Comparison of ENCODE assay signal across 9 mouse cellular contexts in genomic region chr5:146232056-146232675, GRCm38 (mm10). TPM values are rescaled to one million over a fixed set of nuclear protein-coding genes. Genes with fewer than 3 reads are reported as not detected.
DNase-seq lines count a peak whose midpoint lies in the region; ATAC-seq and TF ChIP-seq lines count a peak whose summit lies in the region.
"Had no signal": no experiment of that assay in that cellular context is flagged by ENCODE, and none has a peak within 500 bp of the region (broad histone marks: within the 10 kb centered on the region; RNA-seq: fewer than 3 reads in every experiment).

No protein-coding gene starts in this region.

- no peak for DNase-seq in heart, postnatal 25 days (ENCODE audit: low spot score)
- DNase-seq in ES-E14 (ENCODE audit: low read depth, low spot score): no peak
- no peak for DNase-seq in hindbrain, embryonic 10.5 days (ENCODE audit: low spot score)
- no peak for DNase-seq in midbrain, embryonic 11.5 days (ENCODE audit: low spot score, missing footprints)
- DNase-seq in Muller cell, postnatal 12 days (ENCODE audit: inconsistent ontology term): no peak
- DNase-seq in urinary bladder, postnatal 14 days (ENCODE audit: low spot score): no peak
- DNase-seq in kidney, postnatal 4 days: no peak

- peak overlapping the region; percentile 98; the same call in 1 of the 2 replicates for H3K27ac ChIP-seq in heart, embryonic 13.5 days (replicated peaks)
- H3K27ac ChIP-seq in ES-E14 (ENCODE audit: insufficient read depth, low read depth, low read length, poor library complexity, severe bottlenecking): no peak overlapping the region
- peak overlapping the region; percentile 97 for H3K27ac ChIP-seq in hindbrain, embryonic 10.5 days
- H3K27ac ChIP-seq in midbrain, embryonic 11.5 days (ENCODE audit: low read depth, low read length): no peak overlapping the region

- peaks cover 5% of the 10 kb centered on the region; the same call in 1 of the 2 replicates for H3K36me3 ChIP-seq in heart, embryonic 13.5 days
- peaks cover 2% of the 10 kb centered on the region; the same call in 1 of the 2 replicates for H3K36me3 ChIP-seq in ES-E14 (ENCODE audit: control insufficient read depth, insufficient read depth, low read length, poor library complexity, severe bottlenecking)
- no peaks in the 10 kb centered on the region for H3K36me3 ChIP-seq in hindbrain, embryonic 10.5 days
- H3K36me3 ChIP-seq in midbrain, embryonic 11.5 days (ENCODE audit: control insufficient read depth, insufficient read depth, low read length): no peaks in the 10 kb centered on the region

- H3K27me3 ChIP-seq in heart, embryonic 13.5 days (replicated peaks): no peaks in the 10 kb centered on the region
- no peaks in the 10 kb centered on the region for H3K27me3 ChIP-seq in hindbrain, embryonic 10.5 days (ENCODE audit: insufficient read depth, poor library complexity, severe bottlenecking)
- no peaks in the 10 kb centered on the region for H3K27me3 ChIP-seq in midbrain, embryonic 11.5 days (ENCODE audit: control insufficient read depth, insufficient read depth, low read length)
- H3K27me3 ChIP-seq: Patski had no signal

- in situ Hi-C loops in ES-E14 (cut with MboI; ENCODE audit: low sequenced_read_pairs in 2 of 2, unreplicated experiment in 2 of 2): no loop called here

- peak overlapping the region; percentile 95 for H3K9ac ChIP-seq in heart, embryonic 13.5 days
- peak overlapping the region; percentile 83; the same call in 1 of the 2 replicates for H3K9ac ChIP-seq in ES-E14 (ENCODE audit: insufficient read depth, low read depth, low read length, poor library complexity, severe bottlenecking)
- H3K9ac ChIP-seq in midbrain, embryonic 11.5 days (ENCODE audit: low read length): peak overlapping the region; percentile 86

- H3K4me3 ChIP-seq in heart, embryonic 13.5 days: peak overlapping the region; percentile 89
- H3K4me3 ChIP-seq in ES-E14 (ENCODE audit: insufficient read depth in 1 of 2, low read depth in 1 of 2, low read length in 2 of 2, poor library complexity in 1 of 2, severe bottlenecking in 1 of 2): peak overlapping the region; percentile 88 to 98
- peak overlapping the region; percentile 89 for H3K4me3 ChIP-seq in hindbrain, embryonic 10.5 days
- peak overlapping the region; percentile 78 for H3K4me3 ChIP-seq in midbrain, embryonic 11.5 days (ENCODE audit: low read depth, low read length)

- no peak for ATAC-seq in heart, embryonic 13.5 days (ENCODE audit: extremely low read depth, insufficient number of reproducible peaks, low FRiP score, low TSS enrichment)
- no peak for ATAC-seq in midbrain, embryonic 11.5 days (ENCODE audit: low FRiP score)

- intact Hi-C loops in heart, postnatal 25 days (cut with DNase I): loop anchor here (5.0 kb wide), 1 partner anchor 50 kb away; no protein-coding TSS in a partner anchor

- WGBS in heart, embryonic 13.5 days: 35% methylated on average over 6 of the region's 6 CpGs
- 46% methylated on average over 6 of the region's 6 CpGs for WGBS in hindbrain, embryonic 10.5 days
- WGBS in midbrain, embryonic 11.5 days: 40% methylated on average over 6 of the region's 6 CpGs

- H3K4me1 ChIP-seq in heart, embryonic 13.5 days: peaks cover 42% of the 10 kb centered on the region
- H3K4me1 ChIP-seq in ES-E14 (ENCODE audit: control insufficient read depth in 2 of 2, insufficient read depth in 2 of 2, low read length in 2 of 2, poor library complexity in 1 of 2): peaks cover 0 to 3% of the 10 kb centered on the region in 2 experiments; a peak in 1 of 4 replicates
- H3K4me1 ChIP-seq in hindbrain, embryonic 10.5 days (replicated peaks): peaks cover 17% of the 10 kb centered on the region
- peaks cover 8% of the 10 kb centered on the region for H3K4me1 ChIP-seq in midbrain, embryonic 11.5 days (ENCODE audit: control insufficient read depth, insufficient read depth, low read length)

- no peaks in the 10 kb centered on the region for H3K9me3 ChIP-seq in heart, embryonic 13.5 days
- no peaks in the 10 kb centered on the region for H3K9me3 ChIP-seq in ES-E14 (ENCODE audit: control insufficient read depth, insufficient read depth, low read depth, low read length)
- no peaks in the 10 kb centered on the region for H3K9me3 ChIP-seq in hindbrain, embryonic 10.5 days
- H3K9me3 ChIP-seq in midbrain, embryonic 11.5 days (ENCODE audit: control insufficient read depth, low read length): no peaks in the 10 kb centered on the region

- H3K4me2 ChIP-seq in heart, embryonic 13.5 days: peak overlapping the region; percentile 83
- H3K4me2 ChIP-seq in midbrain, embryonic 11.5 days: peak overlapping the region; percentile 72

TF ChIP-seq in ES-E14, 5 proteins besides CTCF, POLR2A, EP300 and RAD21:
- TF ChIP-seq ZC3H11A (IDR thresholded peaks at IDR 0.05; ENCODE audit: borderline replicate concordance, low read depth, low read length) (no peak), CHD2 (IDR thresholded peaks at IDR 0.05; ENCODE audit: low read depth, low read length) (no peak), MAFK (IDR thresholded peaks at IDR 0.05; ENCODE audit: insufficient read depth, low read depth, low read length) (no peak), ZNF384 (IDR thresholded peaks at IDR 0.05; ENCODE audit: low read depth, low read length) (no peak)

RNA-seq across cellular contexts. Expression of gene Cdk8, which starts 1.1 kb away (rescaled TPM):
- polyA plus RNA-seq in heart, embryonic 13.5 days (2015; fragmentation: Nextera tagmentation; extraction: Ambion mirVana): 10.5 and 10.7 TPM in 2 replicates
- total RNA-seq in heart, postnatal 25 days (2021): 10 to 100 TPM; 15.5 to 18.9 TPM
- 61.7 and 63.9 TPM in 2 replicates for total RNA-seq in ES-E14 (2012; rRNA removed)
- 23.4 and 25.8 TPM in 2 replicates for polyA plus RNA-seq in hindbrain, embryonic 10.5 days (2016; fragmentation: Nextera tagmentation; extraction: Ambion mirVana)
- polyA plus RNA-seq in midbrain, embryonic 11.5 days (2014; fragmentation: Nextera tagmentation; extraction: Ambion mirVana): 39.2 and 40.8 TPM in 2 replicates

RNA-seq across cellular contexts. Expression of gene Rnf6, which starts 10.8 kb away (rescaled TPM):
- polyA plus RNA-seq in heart, embryonic 13.5 days (2015; fragmentation: Nextera tagmentation; extraction: Ambion mirVana): 35.0 and 39.3 TPM in 2 replicates
- total RNA-seq in heart, postnatal 25 days (2021): 10 to 100 TPM; 36.8 to 40.5 TPM
- 18.5 and 25.1 TPM in 2 replicates for total RNA-seq in ES-E14 (2012; rRNA removed)
- 18.9 and 26.1 TPM in 2 replicates for polyA plus RNA-seq in hindbrain, embryonic 10.5 days (2016; fragmentation: Nextera tagmentation; extraction: Ambion mirVana)
- polyA plus RNA-seq in midbrain, embryonic 11.5 days (2014; fragmentation: Nextera tagmentation; extraction: Ambion mirVana): 21.9 and 24.2 TPM in 2 replicates

RNA-seq across cellular contexts. Expression of gene 1700001J03Rik, which starts 47.1 kb away (rescaled TPM):
- polyA plus RNA-seq in heart, embryonic 13.5 days (2015; fragmentation: Nextera tagmentation; extraction: Ambion mirVana): not detected in 2 replicates
- under 1 TPM; 0.44 to 0.64 TPM for total RNA-seq in heart, postnatal 25 days (2021)
- not detected in 2 replicates for total RNA-seq in ES-E14 (2012; rRNA removed)
- 0.24 TPM in 1 of 2 replicates, not detected in the other for polyA plus RNA-seq in hindbrain, embryonic 10.5 days (2016; fragmentation: Nextera tagmentation; extraction: Ambion mirVana)
- polyA plus RNA-seq in midbrain, embryonic 11.5 days (2014; fragmentation: Nextera tagmentation; extraction: Ambion mirVana): not detected in 2 replicates
- polyA plus RNA-seq: Patski had no signal

Comparison
In these comparisons a context has a peak if more than half of its experiments do, and no peak if none do; other contexts are left out.
1. H3K27ac ChIP-seq: peak in heart, embryonic 13.5 days (single experiment) and hindbrain, embryonic 10.5 days (single experiment); none in ES-E14 (single experiment) and midbrain, embryonic 11.5 days (single experiment).
2. Peak in every context shown above with its lines, with median percentiles within 50 percentile points of each other: H3K4me3 ChIP-seq and H3K9ac ChIP-seq.